Mouse (Mus musculus): Measurements from ENCODE around the gene Tmcc1.

GRCm38 (mm10) chr6:116010541-116010940, 182.7 kb downstream of the Tmcc1 start:
- TF ChIP-seq POLR2A (IDR thresholded peaks at IDR 0.05; ENCODE audit: insufficient read length, low read depth) = no peak
- no peak for TF ChIP-seq MAX (IDR thresholded peaks at IDR 0.05; ENCODE audit: low read depth)
- TF ChIP-seq USF1 (IDR thresholded peaks at IDR 0.05; ENCODE audit: low read depth) = no peak
- no peak for TF ChIP-seq TCF12 (IDR thresholded peaks at IDR 0.05; ENCODE audit: insufficient read depth, poor library complexity, severe bottlenecking)
- no peak for TF ChIP-seq MYOD1 (IDR thresholded peaks at IDR 0.05; ENCODE audit: control insufficient read depth in 1 of 3, insufficient read length in 2 of 3, low read depth in 2 of 3)
- no peak for TF ChIP-seq REST (IDR thresholded peaks at IDR 0.05; ENCODE audit: insufficient read depth, insufficient read length)
- TF ChIP-seq SRF (IDR thresholded peaks at IDR 0.05; ENCODE audit: control insufficient read depth, insufficient read length, low read depth) = no peak
